Mouse (Mus musculus) forebrain, embryonic 13.5 days (tissue): ENCODE data around the gene Gm7030. TPM values are rescaled to one million over a fixed set of nuclear protein-coding genes. Genes with fewer than 3 reads are reported as not detected.
"Not testable (repeated sequence)": the region's sequence is repeated elsewhere in the genome, so short reads cannot be mapped to it uniquely, and the experiment has no call there.

Experiments used
- ATAC-seq: fragments of 200-750 bp; cut with Nextera tagmentation; 2 replicates; pipeline ENCODE4 v1.8.0; 2017
- H3K27ac ChIP-seq: fragments of 300-500 bp; sonication (generic); 2 replicates; pipeline ENCODE4 v1.5.1; 2015; ENCODE audit warnings: inconsistent platforms, mild to moderate bottlenecking, moderate library complexity
- H3K27me3 ChIP-seq: fragments of 300-500 bp; sonication (generic); 2 replicates; pipeline ENCODE4 v1.6.1; 2015; ENCODE audit warnings: mild to moderate bottlenecking, inconsistent platforms
- H3K36me3 ChIP-seq: fragments of 300-500 bp; sonication (generic); 2 replicates; pipeline ENCODE4 v1.6.1; 2015; ENCODE audit warnings: mild to moderate bottlenecking, inconsistent platforms; ENCODE audit not compliant: poor library complexity, severe bottlenecking
- H3K4me1 ChIP-seq: fragments of 300-500 bp; sonication (generic); 2 replicates; pipeline ENCODE4 v1.6.1; 2015; ENCODE audit warnings: inconsistent platforms
- H3K4me2 ChIP-seq: fragments of 300-500 bp; sonication (generic); 2 replicates; pipeline ENCODE4 v1.6.1; 2015; ENCODE audit warnings: inconsistent platforms, mild to moderate bottlenecking, moderate library complexity
- H3K4me3 ChIP-seq: fragments of 300-500 bp; sonication (generic); 2 replicates; pipeline ENCODE4 v1.5.1; 2015; ENCODE audit warnings: mild to moderate bottlenecking, inconsistent platforms
- H3K9ac ChIP-seq: fragments of 300-500 bp; sonication (generic); 2 replicates; pipeline ENCODE4 v1.6.1; 2015; ENCODE audit warnings: mild to moderate bottlenecking, inconsistent platforms
- H3K9me3 ChIP-seq: fragments of 300-500 bp; sonication (generic); replicated peaks from 2 replicates; pipeline ENCODE4 v1.6.1; 2016; ENCODE audit warnings: inconsistent platforms
- WGBS: fragments of 180-500 bp; shearing (Covaris S2); methylation state at CpG from one replicate; pipeline ENCODE4 v1.1.7; 2015; 5-methylcytosine and 5-hydroxymethylcytosine counted together
- polyA plus RNA-seq: library from polyadenylated mRNA; unstranded; fragments of >200 nt; fragmentation: Nextera tagmentation; extraction: Ambion mirVana; gene quantifications from 2 replicates; pipeline ENCODE4 v1.2.1, GENCODE M21; 2015

The Gm7030 gene
- polyA plus RNA-seq, 1 experiment from 2014 or later: not detected

GRCm38 (mm10) chr17:36091933-36092332, 37.3 kb downstream of the Gm7030 start:
- H3K9ac ChIP-seq, H3K36me3 ChIP-seq, H3K9me3 ChIP-seq, H3K27ac ChIP-seq, H3K27me3 ChIP-seq, H3K4me3 ChIP-seq, H3K4me1 ChIP-seq, ATAC-seq, H3K4me2 ChIP-seq: not testable (repeated sequence)
- WGBS: no CpG with 5 or more reads among the region's 2 CpGs

GRCm38 (mm10) chr17:36085976-36086375, 43.2 kb downstream of the Gm7030 start:
- H3K27ac ChIP-seq, H3K4me2 ChIP-seq, H3K4me3 ChIP-seq, H3K36me3 ChIP-seq, H3K9ac ChIP-seq, H3K9me3 ChIP-seq, ATAC-seq: not testable (repeated sequence)
- WGBS: 73% methylated on average over 1 of the region's 1 CpGs
- H3K27me3 ChIP-seq: peaks cover 24% of the 10 kb centered on the region
- H3K4me1 ChIP-seq: 0 out of 2 replicates have a peak, but pooled peaks cover 13% of the 10 kb centered on the region

- Histone ChIP-seq H3K36me3 (no peaks in the 10 kb centered on the region), H3K4me3 (peak overlapping the region; percentile 52), H3K4me1 (0 out of 2 replicates have a peak, but pooled peaks cover 13% of the 10 kb centered on the region), H3K9ac (peak overlapping the region; percentile 69), H3K4me2 (peak overlapping the region; percentile 95), H3K9me3 (no peaks in the 10 kb centered on the region), H3K27me3 (peaks cover 24% of the 10 kb centered on the region), H3K27ac (no peak overlapping the region)
- peak; percentile 61 for ATAC-seq
- WGBS: under 1% methylated on average over 40 of the region's 42 CpGs
Observed at GRCm38 (mm10) chr17:36083870-36084451, 45.3 kb downstream of the Gm7030 start.

- no peaks in the 10 kb centered on the region for H3K9me3 ChIP-seq
- H3K36me3 ChIP-seq: no peaks in the 10 kb centered on the region
- peak overlapping the region; percentile 52 for H3K4me3 ChIP-seq
- ATAC-seq: peak; percentile 63
- peak overlapping the region; percentile 69 for H3K9ac ChIP-seq
- under 1% methylated on average over 46 of the region's 46 CpGs for WGBS
- H3K27ac ChIP-seq: no peak overlapping the region
- H3K27me3 ChIP-seq: peaks cover 24% of the 10 kb centered on the region
- peak overlapping the region; percentile 95 for H3K4me2 ChIP-seq
- H3K4me1 ChIP-seq: 0 out of 2 replicates have a peak, but pooled peaks cover 13% of the 10 kb centered on the region
Observed at GRCm38 (mm10) chr17:36083266-36083869, 45.9 kb downstream of the Gm7030 start.

GRCm38 (mm10) chr17:36082519-36083232, 46.5 kb downstream of the Gm7030 start:
- H3K9me3 ChIP-seq, H3K36me3 ChIP-seq, ATAC-seq, H3K27ac ChIP-seq: not testable (repeated sequence)
- peak overlapping the region; percentile 69; the same call in 1 of the 2 replicates for H3K9ac ChIP-seq
- peak overlapping the region; percentile 52 for H3K4me3 ChIP-seq
- peak overlapping the region; percentile 95 for H3K4me2 ChIP-seq
- peaks cover 24% of the 10 kb centered on the region for H3K27me3 ChIP-seq
- H3K4me1 ChIP-seq: 0 out of 2 replicates have a peak, but pooled peaks cover 13% of the 10 kb centered on the region
- 34% methylated on average over 6 of the region's 6 CpGs for WGBS

- peaks cover 24% of the 10 kb centered on the region for H3K27me3 ChIP-seq
- not testable (repeated sequence) for H3K9ac ChIP-seq, H3K4me2 ChIP-seq, H3K27ac ChIP-seq, H3K36me3 ChIP-seq, ATAC-seq, H3K4me3 ChIP-seq, H3K9me3 ChIP-seq
- H3K4me1 ChIP-seq: 0 out of 2 replicates have a peak, but pooled peaks cover 13% of the 10 kb centered on the region
Observed at GRCm38 (mm10) chr17:36081901-36082300, 47.3 kb downstream of the Gm7030 start.

- H3K9ac ChIP-seq: no peak overlapping the region
- H3K4me1 ChIP-seq: no peaks in the 10 kb centered on the region
- no peak overlapping the region for H3K27ac ChIP-seq
- WGBS: 31% methylated on average over 2 of the region's 2 CpGs
- H3K4me3 ChIP-seq: no peak overlapping the region
- H3K4me2 ChIP-seq: no peak overlapping the region
- H3K27me3 ChIP-seq: no peaks in the 10 kb centered on the region; the same call in 1 of the 2 replicates
- H3K9me3 ChIP-seq: no peaks in the 10 kb centered on the region
- no peaks in the 10 kb centered on the region for H3K36me3 ChIP-seq
- ATAC-seq: no peak
Observed at GRCm38 (mm10) chr17:36060829-36061228, 68.4 kb downstream of the Gm7030 start.

Other genes with a start within 250 kb of the Gm7030 start
- 38.6 and 39.9 TPM in 2 replicates for gene Dhx16, start 249.6 kb downstream of the Gm7030 start, polyA plus RNA-seq
- 31.6 and 36.6 TPM in 2 replicates for gene 2310061I04Rik, start 232.0 kb downstream of the Gm7030 start, polyA plus RNA-seq
- gene Atat1, start 219.3 kb downstream of the Gm7030 start, polyA plus RNA-seq: 331 and 355 TPM in 2 replicates
- gene Mrps18b, start 213.0 kb downstream of the Gm7030 start, polyA plus RNA-seq: 57.1 and 62.2 TPM in 2 replicates
- gene Ppp1r10, start 213.0 kb downstream of the Gm7030 start, polyA plus RNA-seq: 51.8 and 52.2 TPM in 2 replicates
- 108 and 120 TPM in 2 replicates for gene Abcf1, start 159.7 kb downstream of the Gm7030 start, polyA plus RNA-seq
- gene Gnl1, start 149.6 kb downstream of the Gm7030 start, polyA plus RNA-seq: 50.1 and 54.4 TPM in 2 replicates
- 62.7 and 70.0 TPM in 2 replicates for gene Prr3, start 149.2 kb downstream of the Gm7030 start, polyA plus RNA-seq
- 6.3 and 6.5 TPM in 2 replicates for gene H2-T24, start 108.9 kb downstream of the Gm7030 start, polyA plus RNA-seq
- 5.6 and 5.7 TPM in 2 replicates for gene H2-T23, start 96.6 kb downstream of the Gm7030 start, polyA plus RNA-seq
- gene H2-T22, start 86.7 kb downstream of the Gm7030 start, polyA plus RNA-seq: 4.0 TPM in 2 replicates
- not detected in 2 replicates for gene Gm6034, start 86.5 kb downstream of the Gm7030 start, polyA plus RNA-seq
- gene Gm11127, start 71.1 kb downstream of the Gm7030 start, polyA plus RNA-seq: not detected in 2 replicates
- gene Gm19684, start 7.7 kb downstream of the Gm7030 start, polyA plus RNA-seq: not detected in 2 replicates
- gene Gm8909, start 39.1 kb upstream of the Gm7030 start, polyA plus RNA-seq: not detected in 2 replicates
- not detected in 2 replicates for gene H2-T3, start 60.9 kb upstream of the Gm7030 start, polyA plus RNA-seq
- gene Rpp21, start 128.6 kb upstream of the Gm7030 start, polyA plus RNA-seq: 92.5 and 97.4 TPM in 2 replicates
- gene Trim39, start 142.8 kb upstream of the Gm7030 start, polyA plus RNA-seq: 24.5 and 25.8 TPM in 2 replicates
- gene H2-M10.2, start 157.1 kb upstream of the Gm7030 start, polyA plus RNA-seq: not detected in 2 replicates
- not detected in 2 replicates for gene H2-M10.1, start 196.7 kb upstream of the Gm7030 start, polyA plus RNA-seq
- gene H2-M10.3, start 239.0 kb upstream of the Gm7030 start, polyA plus RNA-seq: not detected in 2 replicates